Mouse (Mus musculus): ENCODE measurements around the gene Sema5b. TPM values are rescaled to one million over a fixed set of nuclear protein-coding genes. Genes with fewer than 3 reads are reported as not detected.

Gene Sema5b
- polyA plus RNA-seq, 1 experiment from 2014 or later, result 22.4 TPM

DNA sequence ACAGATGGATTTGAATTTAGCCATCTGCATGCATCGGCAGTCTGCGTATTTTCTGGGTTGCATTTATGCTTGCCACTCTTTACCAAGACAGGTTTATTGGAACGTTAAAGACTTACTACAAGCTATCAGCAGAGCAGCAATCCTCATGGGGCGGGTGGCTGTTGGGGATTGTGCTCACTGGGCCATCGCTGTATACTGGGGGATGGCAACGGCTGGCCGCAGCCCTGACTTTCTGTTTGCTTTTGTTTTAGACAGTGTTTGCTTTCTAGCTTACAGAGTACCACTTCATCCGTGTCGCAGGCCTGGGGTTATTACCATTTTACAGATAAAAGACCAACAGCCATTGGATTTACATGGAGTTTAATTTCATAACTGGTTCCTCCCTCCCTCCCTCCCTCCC lies 28.8 kb downstream of the Sema5b start:
- TF ChIP-seq CTCF (IDR thresholded peaks at IDR 0.05), result no peak
- DNase-seq (ENCODE audit: low read depth, low spot score) (no peak), ATAC-seq (no peak)
- H3K27me3 ChIP-seq, result no peaks in the 10 kb centered on the region
- ChIA-PET CTCF (interaction anchor here (0.7 to 2.1 kb wide), 5 partner anchors 9 to 51 kb away, joined by 3 to 6 read pairs (median 5); partner anchors contain the start of gene Sema5b), POLR2A (no interaction called here)
- in situ Hi-C loops (cut with MboI; ENCODE audit: low pct_unique_long_range_greater_than_20kb), result loop anchor here (25.0 kb wide), 1 partner anchor 768 kb away; the partner anchor contains the start of gene BC117090

- ATAC-seq, result no peak
- POLR2A ChIA-PET, result interaction anchor here (0.6 kb wide), 1 partner anchor 1105 kb away, joined by 3 read pairs; no protein-coding TSS in a partner anchor
- no peaks in the 10 kb centered on the region for H3K27me3 ChIP-seq
- in situ Hi-C loops (cut with MboI; ENCODE audit: low pct_unique_long_range_greater_than_20kb), result loop anchor here (25.0 kb wide), 1 partner anchor 767 kb away; the partner anchor contains the start of gene BC117090
- no peak for DNase-seq (ENCODE audit: low read depth, low spot score)
- TF ChIP-seq CTCF (IDR thresholded peaks at IDR 0.05), result no peak
- CTCF ChIA-PET, result interaction anchor here (1.3 to 2.1 kb wide), 5 partner anchors 12 to 43 kb away, joined by 3 to 5 read pairs (median 3); no protein-coding TSS in a partner anchor
Observed at GRCm38 (mm10) chr16:35570627-35571026, 29.7 kb downstream of the Sema5b start.

DNA sequence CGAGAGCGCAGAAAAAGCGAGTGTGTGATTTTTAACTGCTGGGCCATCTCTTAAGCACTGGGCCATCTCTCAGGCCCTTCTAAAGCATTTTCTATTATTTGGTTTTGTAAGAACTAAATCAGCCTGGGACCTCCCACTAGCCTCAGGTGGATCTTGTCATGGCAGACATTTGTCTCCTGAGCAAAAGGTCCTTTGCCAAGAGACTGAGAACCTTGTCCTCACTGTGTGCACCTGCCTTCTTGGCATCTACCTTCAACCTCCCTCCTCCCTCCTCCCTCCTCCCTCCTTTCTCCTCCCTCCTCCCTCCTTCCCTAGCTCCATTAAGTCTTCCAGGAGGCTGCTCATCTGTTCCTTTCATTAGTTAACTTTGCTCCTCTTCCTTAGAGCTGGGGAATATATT lies 32.6 kb downstream of the Sema5b start:
- ChIA-PET POLR2A (no interaction called here), CTCF (no interaction called here)
- no peaks in the 10 kb centered on the region for H3K27me3 ChIP-seq
- DNase-seq (ENCODE audit: low read depth, low spot score) (no peak), ATAC-seq (no peak)
- in situ Hi-C loops (cut with MboI; ENCODE audit: low pct_unique_long_range_greater_than_20kb), result loop anchor here (25.0 kb wide), 1 partner anchor 764 kb away; the partner anchor contains the start of gene BC117090
- no peak for TF ChIP-seq CTCF (IDR thresholded peaks at IDR 0.05)

GRCm38 (mm10) chr16:35577181-35577941 lies 36.4 kb downstream of the Sema5b start:
- H3K27me3 ChIP-seq, result no peaks in the 10 kb centered on the region
- ATAC-seq, result no peak
- in situ Hi-C loops (cut with MboI; ENCODE audit: low pct_unique_long_range_greater_than_20kb), result no loop called here
- POLR2A ChIA-PET, result no interaction called here
- no peak for DNase-seq (ENCODE audit: low read depth, low spot score)
- CTCF ChIA-PET, result interaction anchor here (1.7 kb wide), 1 partner anchor 37 kb away, joined by 5 read pairs; the partner anchor contains the start of gene Sema5b
- no peak for TF ChIP-seq CTCF (IDR thresholded peaks at IDR 0.05)

GRCm38 (mm10) chr16:35581299-35581698 lies 40.4 kb downstream of the Sema5b start:
- no peak for ATAC-seq
- TF ChIP-seq CTCF (IDR thresholded peaks at IDR 0.05), result no peak
- CTCF ChIA-PET, result no interaction called here
- no peaks in the 10 kb centered on the region for H3K27me3 ChIP-seq
- no peak for DNase-seq (ENCODE audit: low read depth, low spot score)
- POLR2A ChIA-PET, result interaction anchor here (0.8 to 1.4 kb wide), 2 partner anchors 15 to 40 kb away, joined by 3 read pairs; partner anchors contain the start of gene Sema5b
- in situ Hi-C loops (cut with MboI; ENCODE audit: low pct_unique_long_range_greater_than_20kb), result no loop called here

DNA sequence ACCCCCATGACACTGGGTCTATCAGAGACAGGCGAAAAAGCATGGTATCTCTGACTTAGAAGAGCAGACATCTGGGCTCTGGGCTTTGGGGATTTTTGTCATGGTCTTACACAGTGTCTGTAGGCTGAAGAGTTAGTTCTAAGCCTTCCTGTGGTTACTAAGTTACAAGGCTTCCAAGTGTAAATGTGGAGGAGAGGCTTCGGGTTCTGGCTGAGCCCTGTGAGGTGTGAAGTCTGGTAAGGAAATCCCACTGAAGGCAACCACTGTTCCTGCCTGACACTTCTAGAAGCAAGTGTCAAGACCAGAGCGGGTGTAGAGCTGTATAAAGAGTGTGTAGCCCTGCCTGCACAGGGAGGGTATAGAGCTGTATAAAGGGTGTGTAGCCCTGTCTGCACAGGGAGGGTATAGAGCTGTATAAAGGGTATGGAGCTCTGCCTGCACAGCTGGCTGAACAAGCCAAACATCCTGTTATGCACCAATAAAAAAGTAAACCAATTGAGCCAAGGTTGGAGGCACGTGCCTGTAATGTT lies 42.7 kb downstream of the Sema5b start:
- ChIA-PET POLR2A (no interaction called here), CTCF (interaction anchor here (0.7 to 3.1 kb wide), 2 partner anchors 13 to 45 kb away, joined by 4 to 9 read pairs; no protein-coding TSS in a partner anchor)
- ATAC-seq (peak; percentile 57), DNase-seq (ENCODE audit: low read depth, low spot score) (no peak)
- in situ Hi-C loops (cut with MboI; ENCODE audit: low pct_unique_long_range_greater_than_20kb), result no loop called here
- no peaks in the 10 kb centered on the region for H3K27me3 ChIP-seq
- TF ChIP-seq CTCF (IDR thresholded peaks at IDR 0.05), result no peak

GRCm38 (mm10) chr16:35585126-35585694 lies 44.3 kb downstream of the Sema5b start:
- CTCF ChIA-PET, result interaction anchor here (3.1 kb wide), 1 partner anchor 12 kb away, joined by 9 read pairs; no protein-coding TSS in a partner anchor
- ATAC-seq, result no peak
- in situ Hi-C loops (cut with MboI; ENCODE audit: low pct_unique_long_range_greater_than_20kb), result no loop called here
- no peaks in the 10 kb centered on the region for H3K27me3 ChIP-seq
- no peak for DNase-seq (ENCODE audit: low read depth, low spot score)
- POLR2A ChIA-PET, result interaction anchor here (0.6 kb wide), 1 partner anchor 268 kb away, joined by 3 read pairs; no protein-coding TSS in a partner anchor
- TF ChIP-seq CTCF (IDR thresholded peaks at IDR 0.05), result no peak

GRCm38 (mm10) chr16:35587046-35587779 lies 46.3 kb downstream of the Sema5b start:
- no peak for ATAC-seq
- in situ Hi-C loops (cut with MboI; ENCODE audit: low pct_unique_long_range_greater_than_20kb), result no loop called here
- CTCF ChIA-PET, result interaction anchor here (1.2 kb wide), 1 partner anchor 44 kb away, joined by 3 read pairs; no protein-coding TSS in a partner anchor

GRCm38 (mm10) chr16:35587866-35588465 lies 47.0 kb downstream of the Sema5b start:
- ChIA-PET POLR2A (interaction anchor here (0.6 kb wide), 1 partner anchor 67 kb away, joined by 3 read pairs; no protein-coding TSS in a partner anchor), CTCF (no interaction called here)
- no peaks in the 10 kb centered on the region for H3K27me3 ChIP-seq
- DNase-seq (ENCODE audit: low read depth, low spot score), result no peak
- no peak for TF ChIP-seq CTCF (IDR thresholded peaks at IDR 0.05)
- ATAC-seq, result no peak
- in situ Hi-C loops (cut with MboI; ENCODE audit: low pct_unique_long_range_greater_than_20kb), result no loop called here

More at GRCm38 (mm10) chr16:35587046-35587779, 46.3 kb downstream of the Sema5b start:
- DNase-seq (ENCODE audit: low read depth, low spot score), result no peak
- no peaks in the 10 kb centered on the region for H3K27me3 ChIP-seq
- TF ChIP-seq CTCF (IDR thresholded peaks at IDR 0.05), result no peak
- POLR2A ChIA-PET, result interaction anchor here (0.7 kb wide), 1 partner anchor 9 kb away, joined by 3 read pairs; no protein-coding TSS in a partner anchor

Measured in Patski (cell line).